ENCODE assay signal across 19 mouse cellular contexts in the genomic region with DNA sequence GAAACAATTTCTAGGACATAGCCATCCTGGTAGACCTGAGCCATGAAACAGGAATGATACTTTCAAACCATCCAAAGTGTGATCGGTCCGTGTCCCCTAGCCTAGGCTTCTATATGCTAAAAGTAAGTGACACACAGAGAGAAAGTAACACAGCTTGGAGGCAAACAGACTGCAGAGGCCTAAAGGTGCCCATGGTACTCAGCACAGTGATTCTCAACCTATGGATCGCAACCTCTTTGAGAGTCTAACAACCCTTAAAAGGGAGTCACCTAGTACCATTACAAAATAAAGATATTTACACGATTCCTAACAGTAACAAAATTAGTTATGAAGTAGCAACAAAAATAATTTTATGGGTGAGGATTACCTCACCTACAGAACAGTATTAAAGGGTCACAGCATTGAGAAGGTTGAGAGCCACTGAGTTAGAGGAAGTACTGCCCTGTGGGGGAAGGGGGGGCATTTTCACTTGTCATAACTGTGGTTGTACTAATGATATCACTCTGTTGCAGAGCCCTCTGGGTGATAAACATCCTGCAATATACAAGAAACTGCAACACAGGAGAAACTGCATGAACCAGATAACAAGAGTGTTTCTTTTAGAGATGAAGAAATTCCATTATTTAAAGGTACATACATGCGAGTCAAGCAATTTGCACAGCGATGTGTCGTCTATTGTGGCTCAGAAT.
DNase-seq lines count a peak whose midpoint lies in the region; ATAC-seq and TF ChIP-seq lines count a peak whose summit lies in the region.
"Had no signal": no experiment of that assay in that cellular context is flagged by ENCODE, and none has a peak within 500 bp of the region (broad histone marks: within the 10 kb centered on the region; RNA-seq: fewer than 3 reads in every experiment).

No protein-coding gene starts in this region.

- H3K4me1 ChIP-seq in MEL (ENCODE audit: control insufficient read depth in 1 of 2, insufficient read depth in 2 of 2, low read length in 2 of 2), result peaks cover 25 to 31% of the 10 kb centered on the region in 2 experiments
- H3K4me1 ChIP-seq in liver, embryonic 14.5 days (replicated peaks; ENCODE audit: control insufficient read depth in 2 of 2, insufficient read depth in 2 of 2, low read length in 1 of 2), result peaks cover 23 to 25% of the 10 kb centered on the region in 2 experiments
- no peaks in the 10 kb centered on the region for H3K4me1 ChIP-seq in forebrain, postnatal 0 days (ENCODE audit: insufficient read depth)
- no peaks in the 10 kb centered on the region for H3K4me1 ChIP-seq in kidney, embryonic 15.5 days
- H3K4me1 ChIP-seq: heart, embryonic 10.5 days had no signal

- no peaks in the 10 kb centered on the region for H3K9me3 ChIP-seq in MEL (replicated peaks; ENCODE audit: insufficient read depth, low read length)
- H3K9me3 ChIP-seq in liver, embryonic 14.5 days (ENCODE audit: control insufficient read depth, low read length), result no peaks in the 10 kb centered on the region
- H3K9me3 ChIP-seq in forebrain, postnatal 0 days (ENCODE audit: low read length), result no peaks in the 10 kb centered on the region
- no peaks in the 10 kb centered on the region for H3K9me3 ChIP-seq in kidney, embryonic 15.5 days (replicated peaks)
- H3K9me3 ChIP-seq: embryonic facial prominence, embryonic 13.5 days; heart, embryonic 10.5 days; lung, embryonic 15.5 days had no signal

- no peak for TF ChIP-seq RAD21 in MEL (IDR thresholded peaks at IDR 0.05; ENCODE audit: low read depth, low read length)

- TF ChIP-seq POLR2A in MEL (IDR thresholded peaks at IDR 0.05; ENCODE audit: control insufficient read depth in 1 of 2, insufficient read depth in 1 of 2, low read depth in 1 of 2, low read length in 2 of 2, poor library complexity in 1 of 2), result no peak

- no peaks in the 10 kb centered on the region for H3K79me2 ChIP-seq in MEL (ENCODE audit: control insufficient read depth, insufficient read depth, low read length, poor library complexity)

- peak; percentile 95 for DNase-seq in MEL (ENCODE audit: low read depth, low spot score)
- DNase-seq in c-Kit-positive CD71-positive TER-119-positive erythroid progenitor cells, embryonic 14.5 days (ENCODE audit: low spot score), result peak; percentile 85
- peak; percentile 80 to 84 (median 83) for DNase-seq in liver, embryonic 14.5 days (ENCODE audit: low read depth in 3 of 3, low spot score in 3 of 3)
- DNase-seq in spleen, adult 12 weeks (ENCODE audit: low spot score), result peak; percentile 32
- no peak for DNase-seq in forebrain, postnatal 0 days
- DNase-seq in thymus, postnatal 36 days, result no peak
- DNase-seq: adrenal gland, adult 2 months; cerebellum, postnatal 36 days; gastrocnemius, postnatal 10 days; heart, postnatal 4 days; left cerebral cortex, postnatal 4 days; midbrain, embryonic 14.5 days; thymus, adult 2 months had no signal

- ATAC-seq in liver, embryonic 14.5 days (ENCODE audit: insufficient read depth), result peak; percentile 99
- no peak for ATAC-seq in forebrain, postnatal 0 days
- no peak for ATAC-seq in kidney, embryonic 15.5 days (replicated peaks; ENCODE audit: low FRiP score)
- ATAC-seq: forebrain, embryonic 14.5 days had no signal

- peak overlapping the region; percentile 96 for H3K27ac ChIP-seq in MEL (ENCODE audit: control insufficient read depth, low read depth, low read length)
- peak overlapping the region; percentile 7 for H3K27ac ChIP-seq in liver, embryonic 14.5 days
- H3K27ac ChIP-seq in forebrain, postnatal 0 days (ENCODE audit: low read depth, low read length), result no peak overlapping the region
- no peak overlapping the region for H3K27ac ChIP-seq in kidney, embryonic 15.5 days
- H3K27ac ChIP-seq: embryonic facial prominence, embryonic 13.5 days; heart, embryonic 10.5 days; lung, embryonic 15.5 days had no signal

- TF ChIP-seq CTCF in MEL (IDR thresholded peaks at IDR 0.05 in 2 of 3, conservative IDR thresholded peaks at IDR 0.05 in 1 of 3; ENCODE audit: control insufficient read depth in 1 of 3, insufficient read depth in 1 of 3, low read depth in 2 of 3, low read length in 3 of 3, poor library complexity in 1 of 3, severe bottlenecking in 1 of 3), result no peak
- no peak for TF ChIP-seq CTCF in liver, embryonic 14.5 days (IDR thresholded peaks at IDR 0.05; ENCODE audit: low read depth)
- no peak for TF ChIP-seq CTCF in forebrain, postnatal 0 days (IDR thresholded peaks at IDR 0.05; ENCODE audit: low read depth)

- TF ChIP-seq EP300 in MEL (IDR thresholded peaks at IDR 0.05; ENCODE audit: low read depth in 1 of 2, low read length in 2 of 2), result peak; percentile 100
- peak; percentile 97 for TF ChIP-seq EP300 in liver, embryonic 14.5 days (IDR thresholded peaks at IDR 0.05; ENCODE audit: low read depth)

- peak overlapping the region; percentile 10 to 29; a peak in 2 of 4 replicates for H3K4me3 ChIP-seq in MEL (ENCODE audit: control insufficient read depth in 1 of 2, insufficient read depth in 1 of 2, low read depth in 2 of 2, low read length in 2 of 2)
- H3K4me3 ChIP-seq in liver, embryonic 14.5 days (ENCODE audit: insufficient read depth in 1 of 2, low read depth in 2 of 2, low read length in 2 of 2), result no peak overlapping the region
- H3K4me3 ChIP-seq in forebrain, postnatal 0 days (ENCODE audit: low read depth, low read length), result no peak overlapping the region
- no peak overlapping the region for H3K4me3 ChIP-seq in kidney, embryonic 15.5 days (replicated peaks)
- H3K4me3 ChIP-seq: embryonic facial prominence, embryonic 13.5 days; heart, embryonic 10.5 days; lung, embryonic 15.5 days had no signal

- WGBS in liver, embryonic 14.5 days (ENCODE audit: insufficient replicate concordance), result 44% methylated on average over 7 of the region's 7 CpGs
- 92% methylated on average over 7 of the region's 7 CpGs for WGBS in forebrain, postnatal 0 days
- 89% methylated on average over 7 of the region's 7 CpGs for WGBS in kidney, embryonic 15.5 days

- H3K36me3 ChIP-seq in MEL (ENCODE audit: control insufficient read depth in 1 of 2, insufficient read depth in 2 of 2, low read length in 2 of 2), result peaks cover 0 to 40% of the 10 kb centered on the region in 2 experiments; a peak in 2 of 4 replicates
- H3K36me3 ChIP-seq in liver, embryonic 14.5 days (replicated peaks; ENCODE audit: control insufficient read depth, insufficient read depth, low read depth), result no peaks in the 10 kb centered on the region
- no peaks in the 10 kb centered on the region for H3K36me3 ChIP-seq in forebrain, postnatal 0 days (ENCODE audit: insufficient read depth)
- H3K36me3 ChIP-seq in kidney, embryonic 15.5 days, result no peaks in the 10 kb centered on the region
- H3K36me3 ChIP-seq: embryonic facial prominence, embryonic 13.5 days; heart, embryonic 10.5 days; lung, embryonic 15.5 days had no signal

- no peak overlapping the region; the same call in 1 of the 2 replicates for H3K9ac ChIP-seq in MEL (ENCODE audit: control insufficient read depth, low read depth, low read length, poor library complexity, severe bottlenecking)
- 0 out of 2 replicates have a peak overlapping the region, but pooled peaks have one; percentile 16 for H3K9ac ChIP-seq in liver, embryonic 14.5 days (replicated peaks)
- no peak overlapping the region for H3K9ac ChIP-seq in forebrain, postnatal 0 days
- H3K9ac ChIP-seq in kidney, embryonic 15.5 days, result no peak overlapping the region
- H3K9ac ChIP-seq: embryonic facial prominence, embryonic 13.5 days; lung, embryonic 15.5 days had no signal

- peak overlapping the region; percentile 30 for H3K4me2 ChIP-seq in liver, embryonic 14.5 days (ENCODE audit: low read depth)
- H3K4me2 ChIP-seq in forebrain, postnatal 0 days (ENCODE audit: low read depth), result no peak overlapping the region
- no peak overlapping the region for H3K4me2 ChIP-seq in kidney, embryonic 15.5 days
- H3K4me2 ChIP-seq: embryonic facial prominence, embryonic 13.5 days; lung, embryonic 15.5 days had no signal

- no peaks in the 10 kb centered on the region for H3K27me3 ChIP-seq in MEL (ENCODE audit: control insufficient read depth in 1 of 2, insufficient read depth in 2 of 2, low read length in 2 of 2)
- no peaks in the 10 kb centered on the region for H3K27me3 ChIP-seq in liver, embryonic 14.5 days (ENCODE audit: control insufficient read depth, insufficient read depth, low read length)
- H3K27me3 ChIP-seq in forebrain, postnatal 0 days (ENCODE audit: insufficient read depth, low read length), result no peaks in the 10 kb centered on the region
- no peaks in the 10 kb centered on the region for H3K27me3 ChIP-seq in kidney, embryonic 15.5 days
- H3K27me3 ChIP-seq: CH12.LX; embryonic facial prominence, embryonic 13.5 days; lung, embryonic 15.5 days had no signal

TF ChIP-seq in MEL, 35 proteins besides CTCF, POLR2A, EP300 and RAD21 (continues in another document):
- TF ChIP-seq CHD1 (IDR thresholded peaks at IDR 0.05; ENCODE audit: low read depth, low read length) (no peak), TCF12 (IDR thresholded peaks at IDR 0.05; ENCODE audit: low read depth, low read length) (peak; percentile 99), SIN3A (IDR thresholded peaks at IDR 0.05; ENCODE audit: low read length) (peak; percentile 93), POLR2AphosphoS2 (IDR thresholded peaks at IDR 0.05; ENCODE audit: low read length) (0 out of 2 replicates have a peak, but pooled peaks have one; percentile 46), NRF1 (IDR thresholded peaks at IDR 0.05; ENCODE audit: insufficient read depth, low read depth, low read length, poor library complexity, severe bottlenecking) (no peak), MYC (IDR thresholded peaks at IDR 0.05; ENCODE audit: low read depth, low read length) (no peak; the same call in 1 of the 2 replicates), RCOR1 (IDR thresholded peaks at IDR 0.05; ENCODE audit: low read depth, low read length) (peak; percentile 91), ELF1 (IDR thresholded peaks at IDR 0.05; ENCODE audit: low read depth, low read length) (no peak), JUND (IDR thresholded peaks at IDR 0.05; ENCODE audit: low read depth, low read length) (peak; percentile 61; the same call in 1 of the 2 replicates), ZKSCAN1 (IDR thresholded peaks at IDR 0.05; ENCODE audit: low read depth, low read length) (no peak), SMC3 (IDR thresholded peaks at IDR 0.05; ENCODE audit: low read depth, low read length) (no peak), MAFK (IDR thresholded peaks at IDR 0.05; ENCODE audit: borderline replicate concordance, low read depth, low read length) (peak; percentile 69), MAX (IDR thresholded peaks at IDR 0.05; ENCODE audit: low read length) (no peak), UBTF (IDR thresholded peaks at IDR 0.05; ENCODE audit: borderline replicate concordance, insufficient read depth, low read depth, low read length) (no peak), KAT2A (conservative IDR thresholded peaks at IDR 0.05; ENCODE audit: low read depth, low read length) (no peak), ETS1 (IDR thresholded peaks at IDR 0.05; ENCODE audit: low read depth, low read length) (peak; percentile 98), NELFE (IDR thresholded peaks at IDR 0.05; ENCODE audit: low read depth, low read length) (no peak), MAZ (IDR thresholded peaks at IDR 0.05; ENCODE audit: low read depth, low read length) (peak; percentile 61; the same call in 1 of the 2 replicates), ZNF384 (IDR thresholded peaks at IDR 0.05; ENCODE audit: low read depth, low read length) (no peak)

Comparison
In these comparisons a context has a peak if more than half of its experiments do, and no peak if none do; other contexts are left out.
1. DNase-seq: peak in MEL (single experiment), c-Kit-positive CD71-positive TER-119-positive erythroid progenitor cells, embryonic 14.5 days (single experiment), liver, embryonic 14.5 days (3 of 3) and spleen, adult 12 weeks (single experiment); none in forebrain, postnatal 0 days (single experiment) and thymus, postnatal 36 days (0 of 2).
2. H3K27ac ChIP-seq: peak in MEL (single experiment) and liver, embryonic 14.5 days (single experiment); none in forebrain, postnatal 0 days (single experiment) and kidney, embryonic 15.5 days (single experiment).
3. H3K4me3 ChIP-seq: peak in MEL (2 of 2); none in liver, embryonic 14.5 days (0 of 2), forebrain, postnatal 0 days (single experiment) and kidney, embryonic 15.5 days (single experiment).